Mouse (Mus musculus) cerebellum, adult 2 months (tissue): ENCODE measurements around the gene Rilp. TPM values are rescaled to one million over a fixed set of nuclear protein-coding genes. Genes with fewer than 3 reads are reported as not detected.
A peak's percentile ranks its signal among the peaks of the same experiment; 100 is the strongest.

Source experiments
- DNase-seq, 2 experiments: peaks; one replicate each; pipeline ENCODE4 v3.0.0; 2021
- H3K27ac ChIP-seq: fragments of 200-500 bp; 2 replicates; pipeline ENCODE4 v1.5.1; 2012; ENCODE audit warnings: low read length, control low read depth, inconsistent platforms; ENCODE audit not compliant: insufficient read depth
- H3K27me3 ChIP-seq: fragments of 200-500 bp; 2 replicates; pipeline ENCODE4 v1.6.1; 2012; ENCODE audit warnings: inconsistent platforms, mild to moderate bottlenecking, low read length, moderate library complexity; ENCODE audit not compliant: control insufficient read depth, insufficient read depth
- H3K4me1 ChIP-seq: fragments of 200-500 bp; 2 replicates; pipeline ENCODE4 v1.6.1; 2011; ENCODE audit warnings: low read length; ENCODE audit not compliant: control insufficient read depth, insufficient read depth
- H3K4me3 ChIP-seq: fragments of 200-500 bp; replicated peaks from 2 replicates; pipeline ENCODE3; 2011; ENCODE audit warnings: mild to moderate bottlenecking, low read depth, low read length, control low read depth; ENCODE audit not compliant: insufficient read depth
- CTCF ChIP-seq: fragments of 200-500 bp; IDR thresholded peaks from 2 replicates; pipeline ENCODE4 v1.5.1; 2011; ENCODE audit warnings: low read depth, mild to moderate bottlenecking, control low read depth, low read length, moderate library complexity, borderline replicate concordance; ENCODE audit not compliant: insufficient read depth
- POLR2A ChIP-seq: fragments of 200-500 bp; IDR thresholded peaks from 2 replicates; pipeline ENCODE4 v1.6.1; 2011; ENCODE audit warnings: low read length, control low read depth, borderline replicate concordance; ENCODE audit not compliant: insufficient read depth
- WGBS: fragments of 180-500 bp; shearing (Covaris S2); methylation state at CpG from one replicate; pipeline ENCODE4 v1.1.7; 2018; 5-methylcytosine and 5-hydroxymethylcytosine counted together
- polyA plus RNA-seq: library from polyadenylated mRNA; depleted of rRNA; stranded (reverse); fragments of >200 nt; gene quantifications from 2 replicates; pipeline ENCODE4 v1.2.3, GENCODE M21; 2012

Gene Rilp
- polyA plus RNA-seq, 1 experiment, result 5.4 TPM

DNA sequence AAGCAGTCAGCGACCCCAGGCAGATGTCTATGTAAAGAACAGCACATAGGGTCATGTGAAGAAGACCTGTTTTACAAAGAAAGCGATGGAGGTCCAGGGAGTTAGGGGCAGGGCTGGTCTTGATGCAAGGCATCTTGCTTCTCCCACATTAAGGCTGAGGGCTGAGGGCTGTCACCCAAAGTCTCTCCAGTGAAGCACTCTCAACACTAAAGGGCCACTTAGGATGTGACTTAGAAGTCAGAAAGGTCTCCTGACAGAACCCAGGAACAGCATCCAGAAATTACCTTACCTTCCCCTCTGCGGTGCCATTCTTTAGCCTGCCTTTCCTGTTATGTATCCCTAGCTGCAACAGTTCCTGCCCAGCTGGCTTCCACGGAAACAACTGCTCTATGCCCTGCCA is 11.7 kb downstream of the Rilp start:
- H3K4me1 ChIP-seq, result peaks cover 11% of the 10 kb centered on the region
- no peak overlapping the region for H3K27ac ChIP-seq
- WGBS, result 78% methylated on average over 4 of the region's 4 CpGs
- DNase-seq, result no peak
- TF ChIP-seq POLR2A, result no peak
- H3K4me3 ChIP-seq, result no peak overlapping the region
- H3K27me3 ChIP-seq, result no peaks in the 10 kb centered on the region

DNA sequence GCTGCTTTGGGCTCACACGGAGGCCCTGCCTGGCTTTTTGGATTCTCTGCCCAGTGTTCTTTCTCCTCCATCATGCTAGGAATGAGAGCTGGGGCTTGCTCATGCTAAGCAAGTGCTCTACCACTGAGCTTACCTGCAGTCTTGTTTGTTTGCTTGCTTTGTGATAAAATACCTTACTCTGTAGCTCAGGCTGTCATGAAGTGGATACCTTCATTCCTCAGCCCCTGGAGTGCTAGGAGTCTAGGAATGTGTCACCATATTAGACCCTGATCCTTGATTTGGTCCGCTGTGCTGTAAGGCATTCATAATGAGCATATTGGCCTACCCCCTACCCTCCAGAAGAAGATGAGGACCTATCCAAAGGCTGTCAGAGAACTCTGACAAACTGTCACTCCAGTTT is 12.9 kb downstream of the Rilp start:
- DNase-seq, result no peak
- Histone ChIP-seq H3K4me3 (no peak overlapping the region), H3K27ac (no peak overlapping the region), H3K4me1 (peaks cover 11% of the 10 kb centered on the region), H3K27me3 (no peaks in the 10 kb centered on the region)
- no peak for TF ChIP-seq CTCF
- 90% methylated on average over 2 of the region's 2 CpGs for WGBS

DNA sequence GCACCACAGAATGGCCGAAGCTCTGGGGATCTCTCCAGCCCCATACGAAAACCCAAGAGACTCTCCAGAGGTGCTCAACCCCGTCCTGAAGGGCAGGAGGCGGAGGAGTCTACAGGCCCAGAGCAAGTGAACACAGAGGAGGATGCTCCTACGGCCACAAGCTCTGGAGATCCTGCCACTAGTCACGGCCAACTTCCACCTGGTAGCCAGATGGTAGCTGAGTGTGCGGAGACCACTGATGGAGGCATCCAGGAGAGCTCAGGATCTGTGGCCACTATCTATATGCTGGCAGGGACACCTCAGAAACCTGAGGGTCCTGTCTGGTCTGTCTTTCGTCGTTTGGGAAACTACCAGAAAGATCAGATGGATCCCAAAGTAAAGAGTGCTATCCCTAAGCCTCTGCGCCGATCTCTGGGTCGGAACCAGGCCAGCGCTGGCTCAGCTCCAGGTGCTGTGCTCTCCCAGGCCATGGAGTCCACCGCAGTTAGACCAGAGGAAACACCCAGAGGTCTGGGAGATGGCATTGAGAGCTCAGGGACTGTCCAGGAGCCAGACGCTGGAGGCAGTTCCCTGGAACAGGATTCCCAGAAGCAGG is 15.7 kb downstream of the Rilp start:
- 35% methylated on average over 15 of the region's 15 CpGs for WGBS
- TF ChIP-seq CTCF (no peak), POLR2A (no peak)
- Histone ChIP-seq H3K27me3 (no peaks in the 10 kb centered on the region), H3K27ac (peak overlapping the region; percentile 73), H3K4me1 (peaks cover 11% of the 10 kb centered on the region), H3K4me3 (peak overlapping the region; percentile 37)
- peak; percentile 80 to 82 for DNase-seq

DNA sequence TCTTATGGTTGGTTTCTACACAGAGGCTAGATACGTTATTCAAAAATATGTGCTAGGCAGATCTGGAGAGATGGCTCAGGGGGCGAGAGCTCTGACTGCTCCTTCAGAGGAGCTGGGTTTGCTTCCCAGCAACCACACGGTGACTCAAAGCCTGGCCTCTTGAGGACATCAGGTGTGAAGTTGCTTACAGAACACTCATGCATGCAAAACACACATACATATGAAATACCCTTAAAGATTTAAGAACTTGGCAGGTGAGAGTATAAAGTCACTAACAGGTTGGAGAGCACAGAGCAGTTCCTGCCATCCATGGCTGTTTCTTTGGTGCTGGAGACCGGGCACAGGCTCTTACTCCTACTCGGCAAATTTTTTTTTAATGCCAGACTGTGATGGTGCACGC is 17.0 kb downstream of the Rilp start:
- peaks cover 11% of the 10 kb centered on the region for H3K4me1 ChIP-seq
- 93% methylated on average over 6 of the region's 6 CpGs for WGBS
- DNase-seq, result no peak
- TF ChIP-seq CTCF (no peak), POLR2A (no peak)
- no peak overlapping the region for H3K27ac ChIP-seq
- no peaks in the 10 kb centered on the region for H3K27me3 ChIP-seq
- no peak overlapping the region for H3K4me3 ChIP-seq

DNA sequence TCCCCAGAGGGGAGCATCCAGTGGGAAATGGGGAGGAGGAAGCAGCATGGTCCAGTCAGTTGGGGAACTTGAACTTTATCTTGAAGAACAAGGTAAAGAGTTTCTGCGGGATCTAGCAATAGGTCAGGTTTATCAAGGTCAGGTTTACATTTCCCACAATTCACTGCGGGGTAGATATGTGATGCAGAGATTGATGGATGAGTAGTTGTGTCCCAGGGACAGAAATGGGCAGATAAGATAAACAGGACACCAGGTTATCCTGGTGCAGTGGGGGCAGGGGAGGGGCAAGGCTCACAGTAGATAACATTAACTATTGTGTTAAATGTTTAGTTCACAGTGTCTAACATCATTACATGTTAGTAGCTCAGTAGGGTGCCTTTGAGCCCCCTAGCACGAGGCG is 19.9 kb downstream of the Rilp start:
- 47% methylated on average over 4 of the region's 4 CpGs for WGBS
- Histone ChIP-seq H3K27ac (no peak overlapping the region), H3K27me3 (no peaks in the 10 kb centered on the region)

DNA sequence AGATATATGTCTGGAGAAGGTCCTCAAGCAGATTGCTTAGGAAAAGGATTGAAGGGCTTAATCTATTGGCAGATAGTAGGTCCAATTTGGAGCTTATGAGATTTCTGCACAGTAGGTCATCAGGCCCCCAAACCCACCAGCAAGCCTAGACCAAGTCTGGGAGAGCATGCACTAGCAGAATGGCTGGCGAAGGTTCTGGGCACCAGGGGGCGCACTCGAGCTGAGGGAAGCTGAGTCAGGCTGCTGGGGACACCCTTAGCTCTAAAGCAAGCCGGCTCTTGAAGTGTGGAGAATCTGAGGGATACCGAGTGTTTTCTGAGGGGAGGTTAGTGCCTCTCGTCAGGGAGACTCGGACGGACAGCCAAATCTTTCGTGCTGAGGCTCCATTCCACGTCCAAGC is 20.4 kb downstream of the Rilp start:
- TF ChIP-seq POLR2A (peak; percentile 39; the same call in 1 of the 2 replicates), CTCF (peak; percentile 95)
- Histone ChIP-seq H3K27me3 (no peaks in the 10 kb centered on the region), H3K27ac (peak overlapping the region; percentile 89), H3K4me1 (peaks cover 11% of the 10 kb centered on the region), H3K4me3 (peak overlapping the region; percentile 96)
- 0% methylated on average over 10 of the region's 10 CpGs for whole genome bisulfite sequencing
- DNase-seq, result peak; percentile 93 to 100

More for the DNA sequence above, 19.9 kb downstream of the Rilp start:
- no peak overlapping the region for H3K4me3 ChIP-seq
- DNase-seq, result no peak
- TF ChIP-seq CTCF, result no peak
- no peak for TF ChIP-seq POLR2A
- H3K4me1 ChIP-seq, result peaks cover 11% of the 10 kb centered on the region

DNA sequence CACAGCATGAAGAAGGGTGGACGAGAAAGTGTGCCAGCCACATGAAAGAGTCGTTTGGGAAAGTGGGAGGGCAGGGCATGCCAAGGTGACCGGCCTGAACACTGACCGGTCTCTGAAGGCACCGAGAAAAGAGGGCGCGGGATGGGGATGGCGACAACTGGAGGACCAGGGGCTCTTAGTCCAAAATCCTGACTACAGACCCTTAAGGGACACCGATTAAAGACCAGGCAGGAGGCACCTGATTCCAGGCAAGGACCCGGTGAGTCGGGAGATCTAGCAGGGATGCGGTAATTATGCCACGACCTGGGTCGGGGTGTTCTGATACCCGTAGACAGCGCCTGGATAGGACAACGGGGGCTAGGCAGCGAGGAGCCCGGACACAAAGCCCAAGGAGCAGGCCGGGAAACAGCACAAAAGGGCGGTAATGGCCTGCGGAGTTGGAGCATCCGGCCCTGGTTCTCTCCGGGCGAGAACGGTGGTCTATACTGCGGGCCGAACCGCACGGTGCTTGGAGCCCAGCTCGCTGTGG is 21.0 kb downstream of the Rilp start:
- Histone ChIP-seq H3K27ac (peak overlapping the region; percentile 89), H3K4me1 (peaks cover 7% of the 10 kb centered on the region; the same call in 1 of the 2 replicates), H3K27me3 (no peaks in the 10 kb centered on the region), H3K4me3 (peak overlapping the region; percentile 96)
- no peak for TF ChIP-seq CTCF
- DNase-seq, result no peak
- WGBS, result under 1% methylated on average over 31 of the region's 31 CpGs

DNA sequence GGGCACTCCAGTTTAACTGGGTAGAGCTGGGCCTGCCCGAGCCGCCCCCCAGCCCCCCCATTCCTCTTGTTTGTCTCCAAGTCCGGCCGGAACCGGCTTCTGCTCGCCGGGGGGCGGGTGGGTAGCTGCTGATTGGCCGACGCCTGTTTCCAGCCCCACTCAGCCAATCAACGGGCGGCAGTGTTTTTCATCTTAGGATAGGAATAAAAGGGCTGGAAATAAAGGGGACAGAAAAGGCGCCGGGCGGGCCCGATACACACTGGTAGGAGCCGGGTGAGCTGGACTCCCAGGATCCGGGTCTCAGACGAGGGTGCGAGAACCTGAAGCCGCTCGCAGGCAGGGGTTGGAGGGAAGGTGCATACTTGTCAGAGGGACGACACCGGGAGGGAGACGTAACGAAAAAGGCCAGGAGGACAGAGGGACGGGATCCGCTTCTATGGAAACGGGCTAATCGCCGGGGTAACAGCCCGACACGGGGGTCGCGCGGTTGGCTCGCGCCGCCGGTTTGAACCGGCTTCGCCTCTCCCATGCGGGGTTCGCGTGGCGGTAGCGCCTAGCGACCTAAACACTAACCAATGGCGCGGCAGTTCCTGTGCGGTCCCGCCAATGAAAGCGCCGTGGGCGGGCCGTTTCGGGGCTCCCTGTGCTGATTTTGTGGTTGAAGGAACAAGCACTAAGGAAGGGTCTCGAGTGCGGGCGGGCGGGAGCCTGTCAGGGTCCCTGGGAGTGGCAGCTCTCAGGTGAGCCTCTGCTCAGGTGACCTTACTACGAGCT is 21.8 kb downstream of the Rilp start, which contains the start of gene Slc43a2:
Gene Slc43a2, plus strand, starts transcription at position 226 of the 774 bp plus-strand sequence.
- Histone ChIP-seq H3K27ac (peak within 1 kb of the TSS; percentile 98), H3K4me1 (peaks cover 10% of the 10 kb centered on the region), H3K27me3 (no peaks in the 10 kb centered on the region), H3K4me3 (peak within 1 kb of the TSS; percentile 96)
- WGBS, result under 1% methylated on average over 62 of the region's 62 CpGs
- TF ChIP-seq POLR2A, result peak; percentile 47; the same call in 1 of the 2 replicates
- no peak for TF ChIP-seq CTCF
- DNase-seq, result peak; percentile 97 to 99
